Mouse (Mus musculus) megakaryocyte, embryonic 14.5 days (primary cell): ENCODE results near the gene Pea15a. TPM values are rescaled to one million over a fixed set of nuclear protein-coding genes. Genes with fewer than 3 reads are reported as not detected.

Experiments
- H3K27me3 ChIP-seq: replicated peaks from 2 replicates; pipeline ENCODE3; 2012; ENCODE audit warnings: inconsistent platforms
- H3K36me3 ChIP-seq: replicated peaks from 2 replicates; pipeline ENCODE3; 2012; ENCODE audit warnings: low read length, inconsistent platforms, mixed read lengths
- H3K4me1 ChIP-seq: 2 replicates; pipeline ENCODE4 v1.6.1; 2012; ENCODE audit warnings: inconsistent platforms
- H3K4me3 ChIP-seq: replicated peaks from 2 replicates; pipeline ENCODE3; 2012; ENCODE audit warnings: moderate library complexity, mild to moderate bottlenecking, inconsistent platforms
- H3K9me3 ChIP-seq: 2 replicates; pipeline ENCODE4 v1.6.1; 2012; ENCODE audit warnings: inconsistent platforms
- FLI1 ChIP-seq: IDR thresholded peaks from 2 replicates; pipeline ENCODE4 v1.6.1; 2012; ENCODE audit warnings: low read length, inconsistent platforms, mixed read lengths
- GATA1 ChIP-seq: IDR thresholded peaks from 3 replicates; pipeline ENCODE4 v1.6.1; 2012; ENCODE audit warnings: mixed read lengths, low read length, inconsistent platforms, borderline replicate concordance
- polyA plus RNA-seq: library from polyadenylated mRNA; stranded (reverse); fragments of >175 nt; gene quantifications from 2 replicates; pipeline ENCODE4 v1.2.3, GENCODE M21; 2012; ENCODE audit warnings: low replicate concordance; ENCODE audit not compliant: insufficient read depth

The Pea15a gene
- polyA plus RNA-seq, 1 experiment: 11.9 TPM

GRCm38 (mm10) chr1:172198316-172198715 is 8.3 kb downstream of the Pea15a start:
- Histone ChIP-seq H3K4me3 (no peak overlapping the region), H3K27me3 (no peaks in the 10 kb centered on the region), H3K9me3 (no peaks in the 10 kb centered on the region), H3K36me3 (peaks cover 98% of the 10 kb centered on the region), H3K4me1 (peaks cover 52% of the 10 kb centered on the region)
- TF ChIP-seq GATA1 (no peak), FLI1 (no peak)

GRCm38 (mm10) chr1:172197851-172198250 is 8.8 kb downstream of the Pea15a start:
- Histone ChIP-seq H3K4me1 (peaks cover 47% of the 10 kb centered on the region), H3K4me3 (no peak overlapping the region), H3K36me3 (peaks cover 94% of the 10 kb centered on the region), H3K27me3 (no peaks in the 10 kb centered on the region), H3K9me3 (no peaks in the 10 kb centered on the region)
- TF ChIP-seq GATA1: no peak
- TF ChIP-seq FLI1: no peak

GRCm38 (mm10) chr1:172197146-172197545 is 9.5 kb downstream of the Pea15a start:
- H3K27me3 ChIP-seq: no peaks in the 10 kb centered on the region
- no peaks in the 10 kb centered on the region for H3K9me3 ChIP-seq
- H3K36me3 ChIP-seq: peaks cover 94% of the 10 kb centered on the region
- H3K4me3 ChIP-seq: no peak overlapping the region
- TF ChIP-seq GATA1 (no peak), FLI1 (no peak)
- H3K4me1 ChIP-seq: peaks cover 40% of the 10 kb centered on the region

- Histone ChIP-seq H3K9me3 (no peaks in the 10 kb centered on the region), H3K4me1 (peaks cover 26% of the 10 kb centered on the region), H3K27me3 (no peaks in the 10 kb centered on the region), H3K4me3 (no peak overlapping the region), H3K36me3 (peaks cover 94% of the 10 kb centered on the region)
- TF ChIP-seq GATA1 (no peak), FLI1 (no peak)
Measured at GRCm38 (mm10) chr1:172194435-172194834, 12.2 kb downstream of the Pea15a start.

- H3K36me3 ChIP-seq: peaks cover 95% of the 10 kb centered on the region
- TF ChIP-seq FLI1 (no peak), GATA1 (no peak)
- H3K4me3 ChIP-seq: no peak overlapping the region
- peaks cover 23% of the 10 kb centered on the region for H3K4me1 ChIP-seq
- no peaks in the 10 kb centered on the region for H3K9me3 ChIP-seq
- no peaks in the 10 kb centered on the region for H3K27me3 ChIP-seq
Measured at GRCm38 (mm10) chr1:172192217-172192616, 14.4 kb downstream of the Pea15a start.

- Histone ChIP-seq H3K27me3 (no peaks in the 10 kb centered on the region), H3K4me1 (peaks cover 20% of the 10 kb centered on the region), H3K36me3 (peaks cover 95% of the 10 kb centered on the region), H3K9me3 (no peaks in the 10 kb centered on the region), H3K4me3 (no peak overlapping the region)
- TF ChIP-seq FLI1 (no peak), GATA1 (no peak)
Measured at GRCm38 (mm10) chr1:172191578-172191977, 15.0 kb downstream of the Pea15a start.

GRCm38 (mm10) chr1:172188891-172189290 is 17.7 kb downstream of the Pea15a start:
- TF ChIP-seq GATA1 (no peak), FLI1 (no peak)
- Histone ChIP-seq H3K4me3 (no peak overlapping the region), H3K36me3 (peaks cover 94% of the 10 kb centered on the region), H3K27me3 (no peaks in the 10 kb centered on the region), H3K9me3 (no peaks in the 10 kb centered on the region), H3K4me1 (peaks cover 8% of the 10 kb centered on the region)

- TF ChIP-seq FLI1 (no peak), GATA1 (no peak)
- Histone ChIP-seq H3K36me3 (peaks cover 91% of the 10 kb centered on the region), H3K9me3 (no peaks in the 10 kb centered on the region), H3K27me3 (no peaks in the 10 kb centered on the region), H3K4me3 (peak overlapping the region; percentile 38), H3K4me1 (peaks cover 10% of the 10 kb centered on the region)
Measured at GRCm38 (mm10) chr1:172186401-172187289, 20.0 kb downstream of the Pea15a start.

- Histone ChIP-seq H3K9me3 (no peaks in the 10 kb centered on the region), H3K36me3 (peaks cover 91% of the 10 kb centered on the region), H3K27me3 (no peaks in the 10 kb centered on the region), H3K4me3 (no peak overlapping the region), H3K4me1 (peaks cover 7% of the 10 kb centered on the region)
- no peak for TF ChIP-seq FLI1
- no peak for TF ChIP-seq GATA1
Measured at GRCm38 (mm10) chr1:172183915-172184314, 22.7 kb downstream of the Pea15a start.

- peaks cover 89% of the 10 kb centered on the region for H3K36me3 ChIP-seq
- TF ChIP-seq GATA1 (no peak), FLI1 (no peak)
Measured at GRCm38 (mm10) chr1:172183056-172183455, 23.5 kb downstream of the Pea15a start.

More at GRCm38 (mm10) chr1:172183056-172183455, 23.5 kb downstream of the Pea15a start:
- Histone ChIP-seq H3K27me3 (no peaks in the 10 kb centered on the region), H3K4me3 (no peak overlapping the region), H3K4me1 (peaks cover 7% of the 10 kb centered on the region), H3K9me3 (no peaks in the 10 kb centered on the region)
